Mouse (Mus musculus) embryonic facial prominence, embryonic 15.5 days (tissue): Measurements from ENCODE around the gene Map4k4. TPM values are rescaled to one million over a fixed set of nuclear protein-coding genes. Genes with fewer than 3 reads are reported as not detected.

Experiments used
- ATAC-seq: fragments of 200-750 bp; cut with Nextera tagmentation; 2 replicates; pipeline ENCODE4 v1.8.0; 2017; ENCODE audit warnings: low read depth, moderate TSS enrichment; ENCODE audit not compliant: insufficient number of reproducible peaks, low FRiP score, low TSS enrichment
- H3K27ac ChIP-seq: fragments of 300-500 bp; sonication (generic); replicated peaks from 2 replicates; pipeline ENCODE4 v1.5.1; 2015; ENCODE audit warnings: mild to moderate bottlenecking, inconsistent platforms
- H3K27me3 ChIP-seq: fragments of 300-500 bp; sonication (generic); 2 replicates; pipeline ENCODE4 v1.6.1; 2015; ENCODE audit warnings: inconsistent platforms
- H3K36me3 ChIP-seq: fragments of 300-500 bp; sonication (generic); 2 replicates; pipeline ENCODE4 v1.6.1; 2015; ENCODE audit warnings: mild to moderate bottlenecking, inconsistent platforms
- H3K4me1 ChIP-seq: fragments of 300-500 bp; sonication (generic); 2 replicates; pipeline ENCODE4 v1.6.1; 2015; ENCODE audit warnings: inconsistent platforms
- H3K4me2 ChIP-seq: fragments of 300-500 bp; sonication (generic); replicated peaks from 2 replicates; pipeline ENCODE4 v1.6.1; 2015; ENCODE audit warnings: mild to moderate bottlenecking, inconsistent platforms
- H3K4me3 ChIP-seq: fragments of 300-500 bp; sonication (generic); replicated peaks from 2 replicates; pipeline ENCODE4 v1.5.1; 2015; ENCODE audit warnings: mild to moderate bottlenecking, inconsistent platforms
- H3K9ac ChIP-seq: fragments of 300-500 bp; sonication (generic); 2 replicates; pipeline ENCODE4 v1.6.1; 2015; ENCODE audit warnings: inconsistent platforms
- H3K9me3 ChIP-seq: fragments of 300-500 bp; sonication (generic); replicated peaks from 2 replicates; pipeline ENCODE4 v1.6.1; 2016; ENCODE audit warnings: inconsistent platforms
- WGBS: fragments of 180-500 bp; shearing (Covaris S2); methylation state at CpG from one replicate; pipeline ENCODE4 v1.1.7; 2015; 5-methylcytosine and 5-hydroxymethylcytosine counted together
- polyA plus RNA-seq: library from polyadenylated mRNA; unstranded; fragments of >200 nt; fragmentation: Nextera tagmentation; extraction: Ambion mirVana; gene quantifications from 2 replicates; pipeline ENCODE4 v1.2.1, GENCODE M21; 2015

The Map4k4 gene
- polyA plus RNA-seq, 1 experiment from 2014 or later = 34.4 TPM

- WGBS = 73% methylated on average over 4 of the region's 4 CpGs
- 0 out of 2 replicates have a peak, but pooled peaks cover 2% of the 10 kb centered on the region for H3K4me1 ChIP-seq
- H3K27ac ChIP-seq = peak overlapping the region; percentile 66; the same call in 1 of the 2 replicates
- H3K9me3 ChIP-seq = no peaks in the 10 kb centered on the region
- no peak overlapping the region for H3K9ac ChIP-seq
- H3K27me3 ChIP-seq = no peaks in the 10 kb centered on the region
- ATAC-seq = no peak
- no peak overlapping the region for H3K4me2 ChIP-seq
- peaks cover 89% of the 10 kb centered on the region for H3K36me3 ChIP-seq
- no peak overlapping the region for H3K4me3 ChIP-seq
Measured at GRCm38 (mm10) chr1:40002129-40002727, 101.5 kb downstream of the Map4k4 start.

GRCm38 (mm10) chr1:40006043-40006651, 105.4 kb downstream of the Map4k4 start:
- no peaks in the 10 kb centered on the region for H3K4me1 ChIP-seq
- H3K4me3 ChIP-seq = no peak overlapping the region
- 98% methylated on average over 4 of the region's 4 CpGs for WGBS
- H3K9ac ChIP-seq = no peak overlapping the region
- H3K27ac ChIP-seq = no peak overlapping the region
- H3K4me2 ChIP-seq = no peak overlapping the region
- peaks cover 92% of the 10 kb centered on the region for H3K36me3 ChIP-seq
- ATAC-seq = no peak
- no peaks in the 10 kb centered on the region for H3K27me3 ChIP-seq
- H3K9me3 ChIP-seq = no peaks in the 10 kb centered on the region

- no peak overlapping the region for H3K4me3 ChIP-seq
- 81% methylated on average over 17 of the region's 17 CpGs for WGBS
- no peak overlapping the region for H3K9ac ChIP-seq
- no peaks in the 10 kb centered on the region for H3K9me3 ChIP-seq
- peaks cover 95% of the 10 kb centered on the region for H3K36me3 ChIP-seq
- H3K4me2 ChIP-seq = no peak overlapping the region
- no peak overlapping the region for H3K27ac ChIP-seq
- no peaks in the 10 kb centered on the region for H3K27me3 ChIP-seq
- ATAC-seq = no peak
- no peaks in the 10 kb centered on the region for H3K4me1 ChIP-seq
Measured at GRCm38 (mm10) chr1:40007962-40008471, 107.3 kb downstream of the Map4k4 start.

GRCm38 (mm10) chr1:40012696-40013095, 112.0 kb downstream of the Map4k4 start:
- H3K4me2 ChIP-seq = no peak overlapping the region
- H3K36me3 ChIP-seq = peaks cover 98% of the 10 kb centered on the region
- H3K9ac ChIP-seq = no peak overlapping the region
- 90% methylated on average over 8 of the region's 8 CpGs for WGBS
- H3K9me3 ChIP-seq = no peaks in the 10 kb centered on the region
- no peak overlapping the region for H3K27ac ChIP-seq
- ATAC-seq = no peak
- no peaks in the 10 kb centered on the region for H3K4me1 ChIP-seq
- no peaks in the 10 kb centered on the region for H3K27me3 ChIP-seq
- no peak overlapping the region for H3K4me3 ChIP-seq

- H3K27me3 ChIP-seq = no peaks in the 10 kb centered on the region
- no peak overlapping the region for H3K4me3 ChIP-seq
- no peaks in the 10 kb centered on the region for H3K9me3 ChIP-seq
- H3K27ac ChIP-seq = no peak overlapping the region
- no peaks in the 10 kb centered on the region for H3K4me1 ChIP-seq
- H3K36me3 ChIP-seq = peaks cover 95% of the 10 kb centered on the region
- 87% methylated on average over 7 of the region's 7 CpGs for WGBS
- ATAC-seq = no peak
- H3K4me2 ChIP-seq = no peak overlapping the region
- no peak overlapping the region for H3K9ac ChIP-seq
Measured at GRCm38 (mm10) chr1:40015066-40015678, 114.5 kb downstream of the Map4k4 start.

- H3K4me1 ChIP-seq = no peaks in the 10 kb centered on the region
- 94% methylated on average over 4 of the region's 4 CpGs for WGBS
- H3K36me3 ChIP-seq = peaks cover 82% of the 10 kb centered on the region
Measured at GRCm38 (mm10) chr1:40021617-40022016, 120.9 kb downstream of the Map4k4 start.

GRCm38 (mm10) chr1:40022472-40023135, 121.9 kb downstream of the Map4k4 start:
- Histone ChIP-seq H3K27me3 (no peaks in the 10 kb centered on the region), H3K9ac (no peak overlapping the region), H3K27ac (no peak overlapping the region), H3K4me1 (no peaks in the 10 kb centered on the region), H3K4me3 (no peak overlapping the region), H3K9me3 (no peaks in the 10 kb centered on the region), H3K4me2 (no peak overlapping the region), H3K36me3 (peaks cover 78% of the 10 kb centered on the region)
- no peak for ATAC-seq
- WGBS = 90% methylated on average over 9 of the region's 9 CpGs

More at GRCm38 (mm10) chr1:40021617-40022016, 120.9 kb downstream of the Map4k4 start:
- Histone ChIP-seq H3K9me3 (no peaks in the 10 kb centered on the region), H3K4me2 (no peak overlapping the region), H3K9ac (no peak overlapping the region), H3K27me3 (no peaks in the 10 kb centered on the region), H3K27ac (no peak overlapping the region), H3K4me3 (no peak overlapping the region)
- no peak for ATAC-seq

- H3K9me3 ChIP-seq = no peaks in the 10 kb centered on the region
- H3K36me3 ChIP-seq = peaks cover 75% of the 10 kb centered on the region
- no peak overlapping the region for H3K4me3 ChIP-seq
- no peak overlapping the region for H3K9ac ChIP-seq
- H3K27ac ChIP-seq = no peak overlapping the region
- no peak overlapping the region for H3K4me2 ChIP-seq
- no peak for ATAC-seq
- H3K4me1 ChIP-seq = no peaks in the 10 kb centered on the region
- H3K27me3 ChIP-seq = no peaks in the 10 kb centered on the region
- 94% methylated on average over 15 of the region's 15 CpGs for WGBS
Measured at GRCm38 (mm10) chr1:40023206-40023605, 122.5 kb downstream of the Map4k4 start.

GRCm38 (mm10) chr1:40023748-40024147, 123.0 kb downstream of the Map4k4 start:
- ATAC-seq = no peak
- 64% methylated on average over 3 of the region's 3 CpGs for WGBS
- Histone ChIP-seq H3K4me3 (no peak overlapping the region), H3K36me3 (peaks cover 70% of the 10 kb centered on the region), H3K9ac (no peak overlapping the region), H3K27ac (no peak overlapping the region), H3K4me1 (no peaks in the 10 kb centered on the region), H3K4me2 (no peak overlapping the region), H3K27me3 (no peaks in the 10 kb centered on the region), H3K9me3 (no peaks in the 10 kb centered on the region)

- peaks cover 69% of the 10 kb centered on the region for H3K36me3 ChIP-seq
- no peak for ATAC-seq
- WGBS = 90% methylated on average over 27 of the region's 27 CpGs
Measured at GRCm38 (mm10) chr1:40024554-40025320, 124.0 kb downstream of the Map4k4 start.

More at GRCm38 (mm10) chr1:40024554-40025320, 124.0 kb downstream of the Map4k4 start:
- H3K9ac ChIP-seq = no peak overlapping the region
- no peak overlapping the region for H3K4me2 ChIP-seq
- H3K9me3 ChIP-seq = no peaks in the 10 kb centered on the region
- H3K4me3 ChIP-seq = no peak overlapping the region
- H3K4me1 ChIP-seq = no peaks in the 10 kb centered on the region
- H3K27ac ChIP-seq = no peak overlapping the region
- no peaks in the 10 kb centered on the region for H3K27me3 ChIP-seq
